Mouse (Mus musculus) c-Kit-positive CD71-positive TER-119-negative erythroid progenitor cells, embryonic 14.5 days (primary cell): ENCODE results near the gene Adamts5.

Experiments used
- DNase-seq: peaks from one replicate; pipeline ENCODE4 v3.0.0-alpha.2; 2013; ENCODE audit warnings: low read depth

The Adamts5 gene

GRCm38 (mm10) chr16:85822330-85822916 lies 79.2 kb downstream of the Adamts5 start:
- no peak for DNase-seq

- DNase-seq, result no peak
Measured at GRCm38 (mm10) chr16:85819808-85820458, 81.7 kb downstream of the Adamts5 start.

- DNase-seq, result no peak
Measured at GRCm38 (mm10) chr16:85814116-85814515, 87.5 kb downstream of the Adamts5 start.

GRCm38 (mm10) chr16:85807626-85808025 lies 94.0 kb downstream of the Adamts5 start:
- no peak for DNase-seq

GRCm38 (mm10) chr16:85807072-85807471 lies 94.6 kb downstream of the Adamts5 start:
- DNase-seq, result no peak
